Mouse (Mus musculus) A20 (cell line): ENCODE data around the gene Magee2.
"Not testable (repeated sequence)": the region's sequence is repeated elsewhere in the genome, so short reads cannot be mapped to it uniquely, and the experiment has no call there.

ENCODE experiments used
- DNase-seq: peaks from one replicate; pipeline ENCODE4 v3.0.0-alpha.2; 2011; ENCODE audit warnings: low read depth, low spot score

Magee2 gene

GRCm38 (mm10) chrX:104856751-104857341 is at the start of gene Magee2:
TSS of gene Magee2 (minus strand) at chrX:104857267.
- DNase-seq, result no peak

GRCm38 (mm10) chrX:104853610-104854009 is 3.5 kb downstream of the Magee2 start:
- DNase-seq, result no peak

GRCm38 (mm10) chrX:104817583-104817982 is 39.5 kb downstream of the Magee2 start:
- DNase-seq, result not testable (repeated sequence)

GRCm38 (mm10) chrX:104816987-104817386 is 40.1 kb downstream of the Magee2 start:
- DNase-seq, result not testable (repeated sequence)

- not testable (repeated sequence) for DNase-seq
Observed at GRCm38 (mm10) chrX:104813704-104814103, 43.4 kb downstream of the Magee2 start.
